Mouse (Mus musculus) cerebellum, adult 11-12 months (tissue): ENCODE measurements at regions not wholly inside any gene's neighbourhood (a gene's known extent, or its start where the extent isn't known, plus 50 kb on each side); places are given as distances from the start of the nearest gene placed in this dataset.
A peak's percentile ranks its signal among the peaks of the same experiment; 100 is the strongest.

Source experiments
- DNase-seq: peaks from one replicate; pipeline ENCODE4 v3.0.0; 2022

- DNase-seq = no peak
These were observed 61.6 kb upstream of the 4932438H23Rik start for GRCm38 (mm10) chr16:91156506-91156905.

- DNase-seq = no peak
These were observed 64.6 kb upstream of the Olig2 start for GRCm38 (mm10) chr16:91160679-91161078.

DNA sequence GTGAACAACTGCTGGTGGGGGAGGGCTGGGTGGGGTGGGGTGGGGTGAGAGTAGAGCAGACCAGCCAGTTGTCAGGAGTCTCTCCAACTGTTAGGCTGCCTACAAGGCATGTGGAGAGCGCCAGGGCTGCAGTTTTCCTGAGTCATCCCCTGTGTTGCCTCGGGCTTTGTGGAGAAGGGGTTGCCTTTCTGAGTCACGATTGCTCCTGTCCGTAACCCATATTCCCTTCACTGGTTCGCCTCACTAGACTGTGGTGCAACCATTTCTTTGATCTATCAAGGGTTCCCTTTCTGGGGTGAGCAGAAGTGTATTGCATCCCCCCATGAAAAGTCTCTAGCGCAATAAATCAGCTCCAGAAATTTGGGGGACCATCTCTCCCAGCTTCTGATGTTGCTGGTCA, 63.6 kb upstream of the Olig2 start:
- no peak for DNase-seq

DNA sequence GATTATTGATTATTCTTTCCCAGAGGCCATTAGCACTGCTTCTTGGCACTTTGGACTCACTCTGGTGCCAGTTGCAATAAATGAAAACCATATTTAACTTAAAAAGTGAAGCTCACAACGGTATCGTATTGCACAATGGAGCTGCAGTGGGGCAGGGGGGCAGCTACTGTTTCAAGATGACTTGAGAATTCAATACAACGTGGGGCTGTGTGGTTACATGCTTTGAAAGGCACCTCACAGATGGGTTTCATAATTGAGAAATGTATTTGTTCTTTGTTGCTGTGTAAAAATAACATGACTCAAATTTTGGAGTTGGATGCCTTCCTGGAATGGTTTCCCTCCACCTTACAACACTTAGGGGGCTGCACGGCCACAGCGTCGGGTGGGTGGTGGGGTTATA, 62.9 kb upstream of the Olig2 start:
- no peak for DNase-seq

GRCm38 (mm10) chr16:91165906-91166305, 59.4 kb upstream of the Olig2 start:
- DNase-seq = no peak

- DNase-seq = peak; percentile 42
These were observed 58.4 kb upstream of the Olig2 start for GRCm38 (mm10) chr16:91166866-91167265.

GRCm38 (mm10) chr16:91168398-91168797, 56.9 kb upstream of the Olig2 start:
- no peak for DNase-seq

- DNase-seq = no peak
These were observed 55.4 kb upstream of the Olig2 start for GRCm38 (mm10) chr16:91169829-91170228.

DNA sequence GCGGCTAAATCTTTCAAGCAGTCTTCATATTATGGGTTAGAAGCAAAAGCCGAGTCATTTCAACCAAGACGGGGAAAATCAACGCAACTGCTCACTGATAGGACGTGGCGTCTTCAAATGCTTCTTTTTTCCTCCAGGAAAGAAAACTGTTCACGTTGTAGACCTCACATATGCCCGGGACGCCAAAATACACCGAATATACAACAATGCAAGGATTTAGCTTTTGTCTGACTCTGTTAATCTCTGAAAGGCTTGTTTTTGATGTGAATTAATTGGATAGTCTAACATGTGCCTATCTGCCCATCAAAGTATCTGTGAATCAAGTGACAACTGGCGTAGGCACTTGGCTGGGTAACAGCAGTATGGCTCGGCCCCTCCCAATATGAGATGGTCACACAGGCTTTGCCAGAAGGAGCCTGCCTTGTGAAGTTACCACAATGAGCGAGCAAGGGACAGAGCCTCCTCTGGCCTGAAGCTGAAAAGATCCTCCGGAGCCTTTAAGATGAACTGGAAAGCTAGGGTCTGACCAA, 53.3 kb upstream of the Olig2 start:
- no peak for DNase-seq

- no peak for DNase-seq
These were observed 52.7 kb upstream of the Olig2 start for GRCm38 (mm10) chr16:91172510-91172909.

DNA sequence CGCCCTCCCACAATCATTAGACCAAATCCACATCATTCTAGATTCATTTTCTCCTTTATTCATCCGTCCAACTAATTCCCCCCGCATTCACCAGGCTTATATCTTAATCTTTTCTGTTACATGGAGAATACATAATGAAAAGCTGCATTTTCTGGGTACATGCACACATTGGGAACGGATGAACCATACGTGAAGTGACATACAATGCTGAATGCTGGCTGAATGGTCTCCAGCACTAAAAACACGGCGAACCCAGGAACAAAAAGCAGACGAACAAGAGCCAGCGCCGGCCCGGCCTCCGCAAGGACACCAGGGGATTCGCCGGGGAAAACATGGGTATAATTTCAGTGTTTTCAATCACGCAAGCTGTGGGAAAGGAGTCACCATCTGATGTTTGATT, 52.0 kb upstream of the Olig2 start:
- no peak for DNase-seq

GRCm38 (mm10) chr16:91173870-91174278, 51.4 kb upstream of the Olig2 start:
- no peak for DNase-seq

DNA sequence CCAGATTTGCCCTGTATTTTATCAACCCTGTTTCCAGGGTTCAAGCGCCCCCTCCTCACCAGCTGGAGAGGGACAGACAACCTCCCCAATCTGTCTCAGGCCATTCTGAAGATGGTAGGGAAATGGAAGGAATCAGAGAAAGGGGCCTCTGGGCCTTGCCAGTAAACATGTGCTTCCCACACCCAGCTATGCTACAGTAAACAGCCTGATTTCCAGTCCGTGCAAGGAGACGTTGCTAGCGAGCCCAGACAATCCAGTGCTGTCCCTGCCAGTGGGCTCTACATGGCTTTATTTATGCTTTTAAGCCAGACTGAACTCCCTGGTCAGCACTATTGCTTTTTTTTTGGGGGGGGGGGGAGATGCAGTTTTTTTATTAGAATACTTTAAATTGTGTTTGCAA, 50.9 kb upstream of the Olig2 start:
- no peak for DNase-seq
